Mouse (Mus musculus) embryonic facial prominence, embryonic 13.5 days (tissue): Measurements from ENCODE around the gene Hist1h2ae. TPM values are rescaled to one million over a fixed set of nuclear protein-coding genes. Genes with fewer than 3 reads are reported as not detected.
A peak's percentile ranks its signal among the peaks of the same experiment; 100 is the strongest.
"Not testable (repeated sequence)": the region's sequence is repeated elsewhere in the genome, so short reads cannot be mapped to it uniquely, and the experiment has no call there.

Source experiments
- ATAC-seq: fragments of 200-750 bp; cut with Nextera tagmentation; 2 replicates; pipeline ENCODE4 v1.8.0; 2017; ENCODE audit warnings: low read depth; ENCODE audit not compliant: insufficient number of reproducible peaks, insufficient read depth, low FRiP score, low TSS enrichment
- H3K27ac ChIP-seq: fragments of 300-500 bp; sonication (generic); 2 replicates; pipeline ENCODE4 v1.5.1; 2015; ENCODE audit warnings: moderate library complexity, mild to moderate bottlenecking, inconsistent platforms
- H3K27me3 ChIP-seq: fragments of 300-500 bp; sonication (generic); 2 replicates; pipeline ENCODE4 v1.6.1; 2015; ENCODE audit warnings: mild to moderate bottlenecking, inconsistent platforms
- H3K36me3 ChIP-seq: fragments of 300-500 bp; sonication (generic); 2 replicates; pipeline ENCODE4 v1.6.1; 2015; ENCODE audit warnings: mild to moderate bottlenecking, inconsistent platforms
- H3K4me1 ChIP-seq: fragments of 300-500 bp; sonication (generic); 2 replicates; pipeline ENCODE4 v1.6.1; 2015; ENCODE audit warnings: inconsistent platforms
- H3K4me2 ChIP-seq: fragments of 300-500 bp; sonication (generic); 2 replicates; pipeline ENCODE4 v1.6.1; 2015; ENCODE audit warnings: moderate library complexity, mild to moderate bottlenecking, inconsistent platforms
- H3K4me3 ChIP-seq: fragments of 300-500 bp; sonication (generic); 2 replicates; pipeline ENCODE4 v1.5.1; 2015; ENCODE audit warnings: mild to moderate bottlenecking, inconsistent platforms
- H3K9ac ChIP-seq: fragments of 300-500 bp; sonication (generic); 2 replicates; pipeline ENCODE4 v1.6.1; 2015; ENCODE audit warnings: mild to moderate bottlenecking, inconsistent platforms
- H3K9me3 ChIP-seq: fragments of 300-500 bp; sonication (generic); 2 replicates; pipeline ENCODE4 v1.6.1; 2016; ENCODE audit warnings: inconsistent platforms
- WGBS: fragments of 180-500 bp; shearing (Covaris S2); methylation state at CpG from one replicate; pipeline ENCODE4 v1.1.7; 2015; ENCODE audit warnings: mixed read lengths; 5-methylcytosine and 5-hydroxymethylcytosine counted together
- polyA plus RNA-seq: library from polyadenylated mRNA; unstranded; fragments of >200 nt; fragmentation: Nextera tagmentation; extraction: Ambion mirVana; gene quantifications from 2 replicates; pipeline ENCODE4 v1.2.1, GENCODE M21; 2015

Gene Hist1h2ae
- polyA plus RNA-seq, 1 experiment from 2014 or later = 108 TPM

DNA sequence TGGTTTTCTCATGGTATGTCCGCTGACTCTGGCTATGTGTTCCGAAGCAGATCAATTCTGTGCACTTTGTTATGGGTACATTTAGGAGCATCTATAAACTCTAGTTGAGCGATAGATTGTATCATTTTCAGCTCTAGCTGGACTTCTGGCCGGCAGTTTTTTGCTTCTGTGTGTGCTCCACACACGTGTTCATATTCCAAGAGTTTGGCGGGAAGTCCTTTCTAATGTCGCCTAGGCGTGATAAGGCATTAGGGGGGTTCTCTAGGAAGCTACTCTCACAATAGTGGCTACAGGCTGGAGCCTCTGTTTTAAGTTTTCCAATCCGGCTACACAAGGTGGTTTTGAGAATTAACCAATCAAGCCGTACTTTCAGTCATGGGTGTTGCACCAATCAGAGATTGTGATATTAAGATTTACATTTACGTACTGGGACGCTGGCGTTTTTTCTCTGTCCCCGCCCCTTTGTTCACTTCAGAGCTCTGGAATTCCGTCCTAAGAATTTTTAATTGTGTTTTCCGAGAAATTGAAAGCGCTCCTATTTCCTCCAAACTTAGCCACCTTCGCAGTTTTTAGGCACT, 15.1 kb downstream of the Hist1h2ae start:
- peak; percentile 79 for ATAC-seq

DNA sequence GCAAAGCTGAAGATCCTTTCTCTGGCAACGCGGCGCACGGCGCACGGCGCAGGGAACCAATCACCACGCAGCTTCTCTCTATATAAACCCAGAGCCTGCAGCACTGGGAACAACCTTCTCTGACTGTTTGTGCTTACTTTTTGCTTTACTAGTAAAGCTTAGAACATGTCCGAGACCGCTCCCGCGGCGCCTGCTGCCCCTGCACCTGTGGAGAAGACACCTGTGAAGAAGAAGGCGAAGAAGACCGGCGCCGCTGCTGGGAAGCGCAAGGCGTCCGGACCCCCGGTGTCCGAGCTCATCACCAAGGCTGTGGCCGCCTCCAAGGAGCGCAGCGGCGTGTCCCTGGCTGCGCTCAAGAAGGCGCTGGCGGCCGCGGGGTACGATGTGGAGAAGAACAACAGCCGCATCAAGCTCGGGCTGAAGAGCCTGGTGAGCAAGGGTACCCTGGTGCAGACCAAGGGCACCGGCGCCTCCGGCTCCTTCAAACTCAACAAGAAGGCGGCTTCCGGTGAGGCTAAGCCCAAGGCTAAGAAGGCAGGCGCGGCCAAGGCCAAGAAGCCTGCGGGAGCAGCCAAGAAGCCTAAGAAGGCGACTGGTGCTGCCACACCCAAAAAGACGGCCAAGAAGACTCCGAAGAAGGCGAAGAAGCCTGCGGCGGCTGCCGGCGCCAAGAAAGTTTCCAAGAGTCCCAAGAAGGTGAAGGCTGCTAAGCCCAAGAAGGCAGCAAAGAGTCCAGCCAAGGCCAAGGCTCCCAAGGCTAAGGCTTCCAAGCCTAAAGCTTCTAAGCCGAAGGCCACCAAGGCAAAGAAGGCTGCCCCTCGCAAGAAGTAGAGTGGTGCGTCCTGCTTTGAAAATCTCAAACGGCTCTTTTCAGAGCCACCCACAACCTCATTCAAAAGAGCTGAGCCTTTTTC, 15.8 kb downstream of the Hist1h2ae start:
- H3K36me3 ChIP-seq = no peaks in the 10 kb centered on the region
- no peaks in the 10 kb centered on the region for H3K9me3 ChIP-seq
- no peaks in the 10 kb centered on the region for H3K27me3 ChIP-seq
- WGBS = under 1% methylated on average over 54 of the region's 54 CpGs
- ATAC-seq = peak; percentile 88
- peak overlapping the region; percentile 63 for H3K4me3 ChIP-seq
- H3K9ac ChIP-seq = peak overlapping the region; percentile 89
- H3K4me2 ChIP-seq = peak overlapping the region; percentile 91
- H3K4me1 ChIP-seq = peaks cover 20% of the 10 kb centered on the region
- peak overlapping the region; percentile 99 for H3K27ac ChIP-seq

More for the DNA sequence above, 15.1 kb downstream of the Hist1h2ae start:
- Histone ChIP-seq H3K4me2 (peak overlapping the region; percentile 91), H3K4me3 (peak overlapping the region; percentile 63), H3K27ac (peak overlapping the region; percentile 99), H3K9me3 (no peaks in the 10 kb centered on the region), H3K4me1 (peaks cover 14% of the 10 kb centered on the region), H3K27me3 (no peaks in the 10 kb centered on the region), H3K36me3 (no peaks in the 10 kb centered on the region), H3K9ac (peak overlapping the region; percentile 89)
- WGBS = under 1% methylated on average over 18 of the region's 18 CpGs

DNA sequence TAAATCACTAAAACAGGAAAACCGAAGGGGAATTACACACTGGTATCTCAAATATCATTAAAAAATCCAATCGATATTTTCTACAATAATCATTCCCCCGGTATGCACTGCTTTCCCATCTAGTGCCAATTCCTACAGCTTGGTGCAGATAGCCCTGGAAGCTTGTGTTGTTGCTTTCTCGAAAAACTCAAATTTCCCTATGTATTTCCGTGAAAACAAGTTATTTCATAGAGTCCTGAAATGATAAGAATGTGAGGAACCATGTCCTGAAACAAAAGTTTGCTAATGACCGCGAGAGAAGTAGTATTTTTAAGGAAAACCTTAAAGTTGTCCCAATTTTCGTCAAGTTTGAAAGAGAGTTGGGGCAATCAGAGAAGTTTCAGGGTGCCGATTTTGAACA, 16.6 kb downstream of the Hist1h2ae start:
- H3K9me3 ChIP-seq = no peaks in the 10 kb centered on the region
- no peaks in the 10 kb centered on the region for H3K27me3 ChIP-seq
- H3K27ac ChIP-seq = peak overlapping the region; percentile 99
- no peaks in the 10 kb centered on the region for H3K36me3 ChIP-seq
- WGBS = 24% methylated on average over 9 of the region's 9 CpGs
- H3K9ac ChIP-seq = peak overlapping the region; percentile 89
- H3K4me1 ChIP-seq = peaks cover 20% of the 10 kb centered on the region
- ATAC-seq = no peak
- peak overlapping the region; percentile 91 for H3K4me2 ChIP-seq
- peak overlapping the region; percentile 63 for H3K4me3 ChIP-seq

DNA sequence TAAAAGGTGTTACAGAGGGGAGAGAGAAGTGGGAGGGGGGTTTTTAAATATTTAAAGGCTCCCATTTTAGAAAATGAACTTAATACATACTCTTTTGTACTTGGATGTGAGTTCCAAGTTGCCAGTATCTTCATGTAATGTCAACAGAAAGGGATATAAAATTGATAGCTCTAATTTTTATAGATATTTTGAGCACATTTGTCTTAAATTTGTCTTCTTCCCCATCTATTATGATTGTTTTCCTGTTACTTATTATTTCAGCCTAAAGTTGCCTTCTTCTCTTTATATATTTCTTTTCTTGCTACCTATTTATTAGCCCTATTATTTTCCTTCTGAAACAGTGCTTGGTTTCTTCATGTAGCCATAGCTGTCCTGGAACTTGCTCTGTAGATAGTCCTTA, 18.1 kb downstream of the Hist1h2ae start, which contains the start of gene Hist1h1d:
Gene Hist1h1d, plus strand, starts transcription at position 301 of the 400 bp plus-strand sequence.
- Histone ChIP-seq H3K27me3 (no peaks in the 10 kb centered on the region), H3K27ac (peak within 1 kb of the TSS; percentile 99), H3K4me1 (peaks cover 20% of the 10 kb centered on the region), H3K4me2 (peak within 1 kb of the TSS; percentile 91), H3K36me3 (no peaks in the 10 kb centered on the region), H3K9me3 (no peaks in the 10 kb centered on the region), H3K9ac (peak within 1 kb of the TSS; percentile 89; the same call in 1 of the 2 replicates), H3K4me3 (0 out of 2 replicates have a peak within 1 kb of the TSS, but pooled peaks have one; percentile 48)
- ATAC-seq = no peak

DNA sequence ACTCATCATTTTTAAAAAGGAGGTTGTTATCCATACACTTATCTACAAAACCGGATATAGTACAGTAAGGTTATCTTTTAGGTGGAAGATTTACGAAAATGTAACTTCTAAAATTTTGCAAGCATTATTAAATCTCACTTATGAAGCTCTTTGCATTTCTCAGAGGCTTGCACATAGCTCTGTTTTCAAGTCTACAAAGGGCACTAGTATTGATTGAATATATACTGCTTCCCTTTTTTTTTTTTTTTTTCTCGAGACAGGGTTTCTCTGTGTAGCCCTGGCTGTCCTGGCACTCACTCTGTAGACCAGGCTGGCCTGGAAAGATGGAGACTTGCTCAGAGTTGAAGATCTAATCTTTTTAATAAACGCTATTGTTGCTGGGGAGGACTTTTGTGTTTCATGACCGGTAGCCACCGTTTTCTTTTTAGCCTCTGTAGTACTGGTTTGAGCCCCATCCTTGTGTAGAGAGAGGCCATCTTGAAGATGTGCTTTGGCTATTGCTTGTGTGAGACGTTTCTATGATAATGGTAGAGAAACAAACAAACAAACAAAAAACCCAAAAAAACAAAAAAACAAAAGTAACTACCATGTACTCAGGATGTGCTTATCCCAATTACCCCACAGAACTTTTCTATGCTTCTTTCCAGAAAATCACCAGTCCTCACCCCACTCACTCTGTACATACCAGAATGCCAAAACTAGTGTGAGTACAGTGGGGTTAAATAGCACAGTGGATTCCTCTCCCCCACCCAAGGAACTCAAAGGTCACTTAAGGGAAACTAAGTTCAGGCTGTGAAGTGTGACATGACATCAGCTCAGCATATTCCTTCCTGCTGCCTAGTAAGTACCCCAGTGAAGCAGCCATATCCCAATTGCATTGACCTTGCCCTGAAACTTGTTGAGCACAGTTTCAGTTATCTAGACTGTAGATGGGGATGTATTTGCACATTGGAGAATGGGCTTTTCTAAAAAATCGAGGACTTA, 18.8 kb downstream of the Hist1h2ae start:
- Histone ChIP-seq H3K9ac (peak overlapping the region; percentile 71; the same call in 1 of the 2 replicates), H3K4me1 (peaks cover 20% of the 10 kb centered on the region), H3K27ac (peak overlapping the region; percentile 94), H3K27me3 (no peaks in the 10 kb centered on the region), H3K4me3 (peak overlapping the region; percentile 48), H3K4me2 (peak overlapping the region; percentile 72), H3K36me3 (no peaks in the 10 kb centered on the region), H3K9me3 (no peaks in the 10 kb centered on the region)
- no peak for ATAC-seq
- 52% methylated on average over 8 of the region's 8 CpGs for WGBS

DNA sequence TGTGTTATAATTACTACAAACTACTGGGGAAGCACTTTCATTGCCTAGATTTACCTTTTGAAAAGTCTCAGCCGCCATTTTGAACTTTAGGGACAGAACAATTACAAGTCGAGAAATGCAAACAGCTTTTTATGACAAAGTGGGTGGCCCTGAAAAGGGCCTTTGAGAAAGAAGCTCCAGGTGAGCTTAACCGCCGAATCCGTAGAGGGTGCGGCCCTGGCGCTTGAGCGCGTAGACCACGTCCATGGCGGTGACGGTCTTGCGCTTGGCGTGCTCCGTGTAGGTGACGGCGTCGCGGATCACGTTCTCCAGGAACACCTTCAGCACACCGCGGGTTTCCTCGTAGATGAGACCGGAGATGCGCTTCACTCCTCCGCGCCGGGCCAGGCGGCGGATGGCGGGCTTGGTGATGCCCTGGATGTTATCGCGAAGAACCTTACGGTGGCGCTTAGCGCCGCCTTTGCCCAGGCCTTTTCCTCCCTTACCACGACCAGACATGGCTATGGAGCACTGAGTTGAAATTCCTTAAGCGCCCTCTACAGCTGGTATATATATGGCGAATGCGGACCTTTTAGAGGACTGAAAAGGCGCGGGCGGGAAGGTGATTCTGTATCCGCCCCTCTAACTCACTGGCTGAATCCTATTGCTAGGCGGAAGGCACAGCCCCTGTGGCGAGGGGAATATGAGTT, 19.7 kb downstream of the Hist1h2ae start, which contains the start of gene Hist1h4f:
Gene Hist1h4f, minus strand, starts transcription at position 503 of the 689 bp plus-strand sequence.
- not testable (repeated sequence) for H3K36me3 ChIP-seq, H3K9me3 ChIP-seq, H3K27me3 ChIP-seq
- Histone ChIP-seq H3K4me2 (peak within 1 kb of the TSS; percentile 72), H3K27ac (peak within 1 kb of the TSS; percentile 94), H3K4me1 (peaks cover 16% of the 10 kb centered on the region), H3K4me3 (peak within 1 kb of the TSS; percentile 48), H3K9ac (peak within 1 kb of the TSS; percentile 71)
- WGBS = under 1% methylated on average over 47 of the region's 47 CpGs
- ATAC-seq = peak; percentile 79

DNA sequence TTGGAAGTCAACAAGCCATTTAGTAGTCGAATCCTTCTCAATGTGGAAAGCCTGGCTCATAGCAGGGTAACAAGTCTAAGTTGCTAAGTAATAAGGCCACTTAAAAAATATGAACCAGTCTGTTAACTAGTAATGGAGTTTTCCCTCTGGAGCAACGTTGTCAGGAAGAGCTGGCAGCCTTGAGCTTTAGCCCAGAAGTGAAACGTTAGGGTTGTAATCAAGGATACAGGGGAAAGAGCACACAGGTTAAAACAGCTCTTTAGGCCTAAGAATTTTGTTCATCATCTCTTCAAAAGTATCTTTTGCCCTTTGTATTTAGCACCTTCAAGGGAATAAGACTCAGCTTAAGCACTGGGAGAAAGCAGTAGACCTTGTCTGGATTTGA, 20.3 kb downstream of the Hist1h2ae start:
- H3K36me3 ChIP-seq = no peaks in the 10 kb centered on the region
- H3K27me3 ChIP-seq = no peaks in the 10 kb centered on the region
- H3K4me1 ChIP-seq = peaks cover 16% of the 10 kb centered on the region
- ATAC-seq = no peak
- H3K9ac ChIP-seq = peak overlapping the region; percentile 71
- H3K9me3 ChIP-seq = no peaks in the 10 kb centered on the region
- peak overlapping the region; percentile 94 for H3K27ac ChIP-seq
- WGBS = 6% methylated on average over 3 of the region's 3 CpGs
- H3K4me2 ChIP-seq = peak overlapping the region; percentile 72
- peak overlapping the region; percentile 48 for H3K4me3 ChIP-seq

DNA sequence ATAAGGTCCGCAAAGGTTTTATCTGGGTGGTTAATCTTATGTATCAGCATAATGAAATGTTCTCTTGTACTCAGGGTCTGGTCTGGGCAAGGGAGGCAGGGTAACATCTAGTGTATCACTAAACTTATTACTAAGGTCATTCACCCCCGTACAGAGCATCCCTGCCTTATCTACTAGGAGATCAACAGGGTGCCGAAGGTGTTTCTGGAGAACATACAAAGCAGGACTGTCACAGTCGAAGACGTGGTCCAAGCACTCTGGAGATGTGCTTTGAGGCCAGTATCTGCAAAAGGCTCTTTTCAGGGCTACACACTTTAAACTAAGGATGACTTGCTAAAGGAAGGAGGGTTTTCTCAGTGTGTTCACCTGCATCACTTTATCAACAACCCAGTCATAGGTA, 24.3 kb downstream of the Hist1h2ae start:
- ATAC-seq = no peak
- Histone ChIP-seq H3K4me1 (peaks cover 6% of the 10 kb centered on the region), H3K9ac (no peak overlapping the region), H3K27ac (peak overlapping the region; percentile 23; the same call in 1 of the 2 replicates), H3K4me2 (0 out of 2 replicates have a peak overlapping the region, but pooled peaks have one; percentile 0), H3K27me3 (no peaks in the 10 kb centered on the region), H3K9me3 (no peaks in the 10 kb centered on the region), H3K36me3 (no peaks in the 10 kb centered on the region), H3K4me3 (no peak overlapping the region)
- WGBS = 81% methylated on average over 5 of the region's 5 CpGs

DNA sequence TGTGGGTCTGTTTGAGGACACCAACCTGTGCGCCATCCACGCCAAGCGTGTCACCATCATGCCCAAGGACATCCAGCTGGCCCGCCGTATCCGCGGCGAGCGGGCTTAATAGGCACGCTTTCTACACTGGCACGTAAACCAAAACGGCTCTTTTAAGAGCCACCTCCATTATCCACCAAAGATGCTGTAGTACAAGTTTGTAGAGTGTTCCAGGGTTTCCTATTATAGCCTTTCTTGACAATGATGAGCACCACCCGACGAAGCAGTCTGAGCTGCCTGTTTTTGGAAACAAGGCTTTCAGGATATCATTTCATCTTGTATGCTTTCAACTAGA, 26.3 kb downstream of the Hist1h2ae start:
- peak overlapping the region; percentile 69 for H3K4me2 ChIP-seq
- H3K9me3 ChIP-seq, ATAC-seq, H3K4me1 ChIP-seq, H3K36me3 ChIP-seq, H3K27me3 ChIP-seq: not testable (repeated sequence)
- H3K4me3 ChIP-seq = peak overlapping the region; percentile 51
- H3K27ac ChIP-seq = peak overlapping the region; percentile 97
- WGBS = 0% methylated on average over 13 of the region's 14 CpGs
- H3K9ac ChIP-seq = peak overlapping the region; percentile 76

DNA sequence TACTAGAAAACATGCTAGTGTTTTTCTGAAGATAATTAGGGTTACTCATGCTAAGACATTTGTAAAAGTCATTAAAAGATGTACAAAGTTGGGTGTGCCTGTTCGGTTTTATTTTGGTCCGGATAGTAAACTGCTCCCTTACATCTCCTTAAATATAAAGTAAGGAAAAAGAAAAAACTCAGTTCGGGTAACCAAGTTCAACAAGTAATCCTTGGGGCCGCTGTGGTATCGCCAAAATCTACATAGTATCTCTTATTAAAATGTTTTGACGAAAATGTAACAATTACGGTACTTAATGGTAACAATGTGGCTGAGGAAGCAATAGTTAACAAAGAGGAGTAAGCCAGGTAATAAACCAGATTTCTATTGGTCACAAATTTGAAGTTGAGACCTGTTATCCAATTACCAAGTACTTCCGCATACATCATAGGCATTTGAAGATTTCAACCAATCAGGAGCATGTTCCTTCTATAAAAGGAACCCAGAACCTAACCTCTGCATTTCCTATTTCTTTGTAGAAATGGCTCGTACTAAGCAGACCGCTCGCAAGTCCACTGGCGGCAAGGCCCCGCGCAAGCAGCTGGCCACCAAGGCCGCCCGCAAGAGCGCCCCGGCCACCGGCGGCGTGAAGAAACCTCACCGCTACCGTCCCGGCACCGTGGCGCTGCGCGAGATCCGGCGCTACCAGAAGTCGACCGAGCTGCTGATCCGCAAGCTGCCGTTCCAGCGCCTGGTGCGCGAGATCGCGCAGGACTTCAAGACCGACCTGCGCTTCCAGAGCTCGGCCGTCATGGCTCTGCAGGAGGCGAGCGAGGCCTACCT, 26.8 kb downstream of the Hist1h2ae start, which contains the start of gene Hist1h3f:
Gene Hist1h3f, plus strand, starts transcription at position 88 of the 822 bp plus-strand sequence.
- Histone ChIP-seq H3K9ac (peak within 1 kb of the TSS; percentile 76), H3K27me3 (no peaks in the 10 kb centered on the region), H3K4me1 (no peaks in the 10 kb centered on the region; the same call in 1 of the 2 replicates), H3K27ac (peak within 1 kb of the TSS; percentile 97), H3K9me3 (no peaks in the 10 kb centered on the region), H3K36me3 (no peaks in the 10 kb centered on the region), H3K4me3 (peak within 1 kb of the TSS; percentile 51), H3K4me2 (peak within 1 kb of the TSS; percentile 69)
- ATAC-seq = peak; percentile 91
- under 1% methylated on average over 22 of the region's 45 CpGs for WGBS
